Mouse (Mus musculus) CD4-positive, CD25-positive, alpha-beta regulatory T cell, adult 2 months (primary cell): Measurements from ENCODE around the gene Krtap1-5.
A peak's percentile ranks its signal among the peaks of the same experiment; 100 is the strongest.
"Not testable (repeated sequence)": the region's sequence is repeated elsewhere in the genome, so short reads cannot be mapped to it uniquely, and the experiment has no call there.

Experiments
- DNase-seq: peaks from one replicate; pipeline ENCODE4 v3.0.0-alpha.2; 2012; ENCODE audit warnings: low read depth, low spot score

Krtap1-5 gene

DNA sequence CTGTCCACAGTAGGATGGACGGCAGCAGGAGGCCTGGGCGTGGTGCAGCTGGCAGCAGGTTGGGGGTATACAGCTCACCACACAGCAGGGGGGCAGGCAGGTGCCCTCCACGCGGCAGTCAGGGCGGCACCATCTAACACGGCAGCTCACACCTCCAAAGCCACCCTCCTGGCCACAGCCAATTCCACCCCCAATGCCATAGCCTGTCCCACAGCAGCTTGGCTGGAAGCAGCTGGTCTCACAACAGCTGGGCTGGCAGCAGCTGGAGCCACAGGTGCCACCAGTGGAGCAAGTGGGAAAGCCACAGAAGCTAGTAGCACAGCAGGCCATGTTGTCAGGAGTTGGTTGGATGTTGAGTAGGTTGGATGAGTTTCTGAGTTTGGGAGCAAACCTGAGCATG, at the start of gene Krtap1-5:
Gene Krtap1-5 (minus strand): TSS at position 381 of the 400 bp plus-strand sequence.
- DNase-seq: no peak

DNA sequence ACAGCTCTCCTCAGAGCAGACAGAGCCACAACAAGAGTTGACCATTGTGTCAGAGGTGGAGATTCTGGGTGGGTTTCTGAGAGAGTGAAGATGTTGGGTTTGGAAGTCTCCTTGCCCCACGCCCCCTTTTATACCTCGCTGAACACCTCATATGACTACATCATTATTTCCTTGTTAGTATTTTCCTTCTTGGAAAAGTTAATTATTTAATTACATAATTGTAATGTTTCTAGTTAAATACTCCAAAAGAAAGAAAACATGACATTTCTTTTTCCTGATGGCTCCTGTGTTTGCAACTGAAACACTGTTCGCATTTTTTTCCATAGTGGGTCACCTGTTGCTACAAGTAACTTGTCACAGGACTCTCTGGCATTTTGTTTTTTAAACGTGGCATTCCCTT, 47.3 kb upstream of the Krtap1-5 start, which contains the start of gene Krtap4-1:
Gene Krtap4-1 (minus strand): TSS at position 101 of the 400 bp plus-strand sequence.
- DNase-seq: no peak

DNA sequence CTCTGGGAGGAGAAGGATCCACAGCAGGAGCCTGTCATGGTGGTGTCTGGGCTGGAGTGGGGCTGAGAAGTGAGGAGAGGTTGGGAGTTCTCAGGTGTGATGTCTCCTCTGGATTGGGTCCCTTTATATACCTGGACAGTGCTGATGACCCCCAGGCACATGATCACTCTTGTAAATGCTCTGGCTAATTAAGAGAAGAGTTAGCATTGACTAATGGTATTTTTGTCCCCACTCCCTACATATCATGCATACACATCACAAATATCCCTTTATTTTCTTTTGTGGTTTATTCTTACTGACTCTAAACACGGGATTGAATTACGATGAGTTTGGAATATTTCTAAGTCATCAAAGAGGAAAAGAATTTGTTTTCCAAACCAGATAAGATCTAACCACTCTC, 39.5 kb upstream of the Krtap1-5 start, which contains the start of gene Gm11562:
Gene Gm11562 (minus strand): TSS at position 101 of the 400 bp plus-strand sequence.
- DNase-seq: no peak

DNA sequence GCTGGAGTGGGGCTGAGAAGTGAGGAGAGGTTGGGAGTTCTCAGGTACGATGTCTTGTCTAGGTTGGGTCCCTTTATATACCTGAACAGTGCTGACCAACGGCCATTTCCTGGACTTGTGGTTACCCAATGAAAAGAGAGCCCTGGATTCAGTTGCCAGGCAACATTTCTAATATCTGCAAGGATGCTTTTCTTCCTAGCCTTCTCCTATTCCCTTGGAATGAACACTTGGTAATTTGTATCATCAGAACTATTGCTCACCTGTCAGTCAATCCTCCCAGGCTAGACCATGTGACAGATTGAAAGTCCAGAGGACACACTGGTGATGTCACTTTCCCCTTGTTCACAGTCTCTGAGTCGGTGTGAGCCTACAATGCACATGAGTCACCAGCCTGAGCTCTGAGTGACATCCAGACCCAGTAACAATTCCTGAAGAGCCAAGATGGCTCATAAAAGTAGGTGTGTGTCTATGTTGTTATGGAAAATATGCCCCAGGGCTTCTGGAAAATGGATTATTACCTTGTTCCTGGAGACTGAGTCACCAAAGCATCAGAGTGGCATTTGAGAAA, 34.1 kb upstream of the Krtap1-5 start, which contains the start of gene Krtap2-4:
Gene Krtap2-4 (minus strand): TSS at position 51 of the 568 bp plus-strand sequence.
- no peak for DNase-seq

DNA sequence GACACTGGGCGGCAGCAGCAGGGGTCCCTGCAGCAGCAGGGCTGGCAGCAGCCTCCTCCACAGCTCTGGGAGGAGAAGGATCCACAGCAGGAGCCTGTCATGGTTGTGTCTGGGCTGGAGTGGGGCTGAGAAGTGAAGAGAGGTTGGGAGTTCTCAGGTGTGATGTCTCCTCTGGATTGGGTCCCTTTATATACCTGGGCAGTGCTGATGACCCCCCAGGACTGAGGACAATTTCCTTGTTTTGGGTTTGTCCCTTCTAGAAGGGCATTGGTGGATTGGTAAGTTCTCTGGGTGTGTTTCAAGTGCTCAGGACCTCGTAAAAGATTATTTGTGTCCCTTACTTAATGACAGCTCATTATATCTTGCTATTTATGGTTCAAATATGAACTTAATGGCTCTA, 29.3 kb upstream of the Krtap1-5 start, which contains the start of gene Gm11937:
Gene Gm11937 (minus strand): TSS at position 101 of the 400 bp plus-strand sequence.
- DNase-seq: not testable (repeated sequence)

DNA sequence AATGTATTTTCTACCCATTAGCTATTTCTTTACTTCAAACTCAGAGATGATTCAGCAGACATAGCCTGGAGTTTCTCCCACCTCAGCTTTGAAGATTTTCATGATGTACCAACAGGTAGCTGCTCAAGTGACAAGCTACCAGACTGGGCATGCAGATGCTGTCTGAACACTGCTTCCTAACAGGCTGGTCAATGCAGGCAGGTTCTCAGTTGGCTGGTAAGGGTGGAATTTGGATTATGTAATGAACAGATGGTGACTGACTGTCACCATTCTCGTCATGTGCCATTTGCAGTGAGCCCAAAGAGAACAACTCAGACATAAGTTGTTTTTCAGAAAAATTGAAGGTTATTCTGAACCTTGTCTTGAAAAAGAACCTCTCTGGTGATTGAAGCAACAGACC, 28.3 kb upstream of the Krtap1-5 start:
- no peak for DNase-seq

DNA sequence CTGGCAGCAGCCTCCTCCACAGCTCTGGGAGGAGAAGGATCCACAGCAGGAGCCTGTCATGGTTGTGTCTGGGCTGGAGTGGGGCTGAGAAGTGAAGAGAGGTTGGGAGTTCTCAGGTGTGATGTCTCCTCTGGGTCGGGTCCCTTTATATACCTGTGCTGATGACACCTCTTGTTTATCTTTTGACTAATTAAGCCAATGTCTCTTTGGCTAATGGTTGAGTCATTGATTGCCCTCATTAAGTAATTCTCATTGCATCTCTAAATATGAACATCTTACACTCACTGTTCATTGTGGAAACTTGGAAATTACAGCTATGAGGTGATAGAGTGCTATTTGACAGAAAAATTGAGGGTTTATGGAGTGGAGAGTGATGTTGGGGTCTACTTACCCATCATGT, 22.4 kb upstream of the Krtap1-5 start, which contains the start of gene Gm11938:
Gene Gm11938 (minus strand): TSS at position 101 of the 400 bp plus-strand sequence.
- not testable (repeated sequence) for DNase-seq

DNA sequence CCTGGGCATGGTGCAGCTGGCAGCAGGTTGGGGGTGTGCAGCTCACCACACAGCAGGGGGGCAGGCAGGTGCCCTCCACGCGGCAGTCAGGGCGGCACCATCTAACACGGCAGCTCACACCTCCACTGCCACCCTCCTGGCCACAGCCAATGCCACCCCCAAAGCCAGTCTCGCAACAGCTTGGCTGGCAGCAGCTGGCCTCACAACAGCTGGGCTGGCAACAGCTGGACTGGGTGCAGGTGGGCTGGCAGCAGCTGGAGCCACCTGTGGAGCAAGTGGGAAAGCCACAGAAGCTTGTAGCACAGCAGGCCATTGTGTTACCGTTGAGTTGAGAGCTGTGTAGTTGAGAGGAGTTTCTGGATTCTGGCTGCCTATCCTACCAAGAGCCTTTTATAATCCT, 16.9 kb upstream of the Krtap1-5 start, which contains the start of gene Krtap9-3:
Gene Krtap9-3 (minus strand): TSS at position 364 of the 400 bp plus-strand sequence.
- DNase-seq: not testable (repeated sequence)

DNA sequence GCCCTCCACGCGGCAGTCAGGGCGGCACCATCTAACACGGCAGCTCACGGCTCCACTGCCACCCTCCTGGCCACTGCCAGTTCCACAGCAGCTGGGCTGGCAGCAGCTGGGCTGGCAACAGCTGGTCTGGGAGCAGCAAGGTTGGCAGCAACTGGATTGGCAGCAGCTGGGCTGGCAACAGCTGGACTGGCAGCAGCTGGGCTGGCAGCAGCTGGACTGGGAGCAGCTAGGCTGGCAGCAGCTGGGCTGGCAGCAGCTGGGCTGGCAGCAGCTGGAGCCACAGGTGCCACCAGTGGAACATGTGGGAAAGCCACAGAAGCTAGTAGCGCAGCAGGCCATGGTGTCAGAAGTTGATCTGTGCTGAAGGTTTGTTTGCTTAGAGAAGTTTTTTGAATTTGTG, 10.2 kb upstream of the Krtap1-5 start, which contains the start of gene Krtap1-3:
Gene Krtap1-3 (minus strand): TSS at position 359 of the 400 bp plus-strand sequence.
- DNase-seq: no peak

DNA sequence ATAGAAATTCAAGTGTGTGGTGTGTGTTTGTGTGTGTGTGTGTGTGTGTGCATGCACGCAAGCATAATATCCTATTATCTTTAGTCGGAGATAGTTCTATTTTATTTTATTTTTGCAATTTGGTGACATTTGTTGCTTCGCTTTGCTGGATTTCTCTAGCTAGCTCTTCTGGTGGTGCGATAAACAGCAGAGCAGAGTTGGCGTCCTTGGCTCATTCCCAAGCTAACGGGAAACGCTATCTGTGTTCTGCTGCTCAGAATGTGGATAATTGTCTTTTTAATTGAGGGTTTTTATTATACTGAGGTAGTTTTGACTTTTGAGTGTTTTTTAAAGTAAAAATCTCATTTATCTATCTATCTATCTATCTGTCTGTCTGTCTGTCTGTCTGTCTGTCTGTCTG, 4.3 kb upstream of the Krtap1-5 start:
- DNase-seq: no peak

DNA sequence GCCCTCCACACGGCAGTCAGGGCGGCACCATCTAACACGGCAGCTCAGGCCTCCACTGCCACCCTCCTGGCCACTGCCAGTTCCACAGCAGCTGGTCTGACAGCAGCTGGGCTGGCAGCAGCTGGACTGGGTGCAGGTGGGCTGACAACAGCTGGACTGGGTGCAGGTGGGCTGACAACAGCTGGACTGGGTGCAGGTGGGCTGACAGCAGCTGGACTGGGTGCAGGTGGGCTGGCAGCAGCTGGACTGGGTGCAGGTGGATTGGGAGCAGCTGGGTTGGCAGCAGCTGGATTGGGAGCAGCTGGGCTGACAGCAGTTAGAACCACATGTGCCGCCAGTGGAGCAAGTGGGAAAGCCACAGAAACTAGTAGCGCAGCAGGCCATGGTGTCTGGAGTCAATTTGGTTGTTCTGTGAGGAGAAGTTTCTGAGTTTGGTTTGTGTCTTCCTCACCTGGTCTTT, 2.5 kb upstream of the Krtap1-5 start, which contains the start of gene Krtap1-4:
Gene Krtap1-4 (minus strand): TSS at position 410 of the 460 bp plus-strand sequence.
- no peak for DNase-seq

DNA sequence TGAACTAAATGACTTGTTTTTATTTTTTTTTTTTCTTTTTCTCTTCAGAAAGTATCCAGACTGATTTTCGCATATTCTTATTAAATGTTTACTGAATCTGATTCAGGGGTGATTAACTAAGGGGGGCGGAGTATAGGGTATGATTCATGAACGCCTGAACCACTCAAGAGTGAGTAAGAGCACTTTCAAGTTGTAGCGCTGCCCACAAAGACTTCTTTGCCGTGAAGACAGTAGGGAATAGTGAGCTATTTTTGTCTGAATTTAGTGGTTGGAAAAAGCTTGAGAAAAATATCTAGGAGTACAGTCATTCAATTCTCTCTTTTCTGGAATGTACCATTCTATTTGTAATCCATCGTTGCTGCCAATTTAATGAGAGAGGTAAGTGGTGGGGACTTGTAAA, 748 bp upstream of the Krtap1-5 start:
- DNase-seq: no peak

DNA sequence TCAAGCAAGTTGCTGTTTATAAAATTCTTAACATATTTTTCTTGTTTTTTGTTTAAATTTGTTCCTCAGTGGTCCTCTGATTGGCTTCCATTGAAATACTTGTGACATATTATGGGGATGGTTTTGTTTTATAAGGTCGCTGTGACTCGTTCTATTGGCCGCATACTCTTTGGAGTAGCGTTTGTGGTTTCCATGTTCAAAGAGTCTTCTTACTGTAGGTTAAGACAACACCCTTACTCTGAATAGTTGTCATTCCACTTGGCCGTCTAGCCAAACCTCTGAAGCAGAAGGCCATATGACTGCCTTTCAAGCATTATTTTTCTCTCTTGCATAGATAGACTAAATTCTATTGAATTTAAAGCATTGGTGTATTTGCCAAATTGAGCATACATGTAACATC, 235 bp upstream of the Krtap1-5 start:
- DNase-seq: no peak

DNA sequence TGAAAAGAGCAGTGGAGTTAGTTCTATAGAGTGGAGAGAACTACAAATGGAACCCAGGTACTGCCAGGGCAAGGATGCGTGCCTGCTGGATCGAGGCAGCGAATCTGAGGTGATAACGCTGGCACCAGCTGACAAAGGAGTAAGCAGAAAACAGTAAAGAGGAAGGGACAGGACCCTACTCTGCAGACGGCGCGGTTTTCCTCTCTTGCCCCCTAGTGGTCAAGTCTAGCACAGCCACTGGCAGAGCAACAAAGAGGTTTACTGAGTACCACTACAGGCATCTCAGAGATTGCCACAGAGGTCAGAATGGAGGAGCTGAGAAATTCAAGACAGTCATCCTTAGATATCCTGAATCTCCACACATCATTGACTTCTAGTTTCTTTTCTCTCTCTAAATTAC, 6.7 kb downstream of the Krtap1-5 start:
- peak; percentile 62 for DNase-seq

DNA sequence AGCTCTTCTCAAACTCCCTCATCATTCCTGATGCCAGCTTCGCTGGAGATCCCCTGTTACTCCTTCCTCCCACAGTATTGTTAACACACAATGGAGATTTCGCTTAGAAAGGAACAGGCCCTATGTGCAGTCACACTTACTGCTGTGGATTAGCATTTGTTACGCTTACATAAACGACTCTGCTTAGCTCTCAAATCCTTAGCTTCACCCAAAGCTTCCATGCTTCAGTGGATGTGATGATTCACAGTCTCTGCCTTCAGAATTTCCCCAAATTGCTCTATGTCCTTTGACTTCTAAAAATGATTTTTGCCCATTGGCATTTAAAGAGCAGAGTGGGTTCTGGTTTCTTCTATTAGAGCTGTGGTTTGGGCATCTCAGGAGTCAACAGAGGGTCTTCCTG, 7.7 kb downstream of the Krtap1-5 start:
- DNase-seq: no peak

DNA sequence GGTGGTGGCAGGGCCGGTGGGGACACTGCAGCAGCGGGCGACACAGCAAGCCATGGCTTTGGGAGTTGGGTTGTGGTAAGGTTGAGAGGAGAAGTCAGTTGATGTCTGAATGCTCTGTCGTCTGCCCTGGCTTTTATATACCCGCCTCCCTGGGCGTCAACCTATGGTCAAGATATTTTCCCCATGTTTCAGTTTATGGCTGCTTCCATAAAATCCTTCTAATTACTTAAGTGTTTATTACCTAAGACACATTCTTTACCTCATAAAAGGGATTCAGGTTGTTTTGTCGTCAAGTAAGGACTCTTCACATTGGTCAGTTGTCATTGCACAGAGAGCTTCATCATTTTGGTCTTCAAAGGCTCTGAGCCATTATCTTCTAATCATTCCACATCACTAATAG, 14.3 kb downstream of the Krtap1-5 start, which contains the start of gene Krtap3-1:
Gene Krtap3-1 (minus strand): TSS at position 101 of the 400 bp plus-strand sequence.
- no peak for DNase-seq

DNA sequence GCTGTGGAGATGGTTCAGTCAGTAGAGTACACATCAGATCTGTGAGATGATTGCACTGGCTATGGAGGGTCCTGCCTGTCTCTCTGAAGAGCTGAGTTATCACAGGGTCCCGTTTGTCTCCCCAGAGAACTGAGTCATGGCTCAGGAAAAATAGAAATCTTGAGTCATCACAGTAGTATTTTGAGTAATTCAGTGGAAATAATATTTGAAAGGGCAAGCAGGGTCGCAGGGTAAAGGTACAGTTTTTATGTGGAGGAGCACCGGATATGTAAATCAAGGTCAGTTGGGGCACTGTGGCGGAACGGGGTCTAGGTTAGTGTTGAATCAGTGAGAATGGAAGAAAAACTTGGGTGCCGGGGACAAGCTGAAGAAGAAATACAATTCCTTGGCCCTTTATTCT, 18.2 kb downstream of the Krtap1-5 start:
- no peak for DNase-seq

DNA sequence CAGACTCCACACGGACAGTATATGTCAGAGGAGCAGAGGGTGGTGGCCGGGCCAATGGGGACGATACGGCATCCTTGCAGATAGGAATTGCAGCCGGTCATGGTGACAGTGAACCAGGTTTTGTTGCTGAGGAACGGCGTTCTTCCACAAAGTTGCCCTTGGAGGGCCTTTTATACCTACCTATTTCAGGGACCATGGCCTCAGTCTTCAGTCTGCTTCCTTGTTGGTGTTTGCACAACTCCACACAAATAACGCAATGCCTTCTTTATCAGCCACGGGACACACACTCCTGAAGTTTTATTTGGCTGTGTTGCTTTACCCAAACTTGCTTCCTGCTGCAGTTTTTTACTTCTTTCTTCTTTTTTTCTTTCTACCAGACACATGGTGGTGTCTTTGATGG, 21.4 kb downstream of the Krtap1-5 start, which contains the start of gene Gm11939:
Gene Gm11939 (minus strand): TSS at position 101 of the 400 bp plus-strand sequence.
- DNase-seq: no peak

DNA sequence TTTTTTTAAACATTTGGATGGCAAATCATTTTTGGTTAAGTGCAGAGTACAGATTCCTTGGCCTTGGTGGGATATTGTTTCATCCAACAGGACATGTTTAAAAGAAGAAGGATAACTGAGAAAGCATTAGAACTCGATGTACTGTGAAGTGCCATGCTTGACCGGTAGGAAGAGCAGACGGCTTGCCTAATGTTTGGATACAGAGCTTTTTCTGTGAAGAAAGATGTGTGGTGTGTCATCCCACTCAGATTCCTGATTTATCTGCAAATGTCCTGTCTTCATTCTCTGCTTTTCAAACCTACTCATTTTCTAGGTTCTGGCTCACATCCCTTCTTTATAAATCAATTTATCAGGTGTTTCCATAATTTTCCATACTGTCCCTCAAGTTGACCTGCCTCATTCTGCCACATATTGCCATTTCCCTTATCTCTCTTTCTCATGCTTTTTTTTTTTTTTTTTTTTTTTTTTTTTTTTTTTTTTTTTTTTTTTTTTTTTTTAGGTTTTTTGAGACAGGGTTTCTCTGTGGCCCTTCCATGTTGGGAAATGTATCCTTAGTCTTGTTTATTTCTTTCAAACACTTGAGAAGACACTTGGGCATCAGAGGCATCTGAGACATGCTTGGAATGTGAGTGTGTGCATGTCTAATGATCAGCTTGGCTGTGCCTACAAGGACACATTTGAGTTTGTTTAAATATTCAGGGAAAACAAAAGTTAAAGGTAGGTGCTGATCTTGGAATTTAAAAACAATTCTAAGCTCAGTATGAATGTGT, 22.7 kb downstream of the Krtap1-5 start:
- DNase-seq: no peak

DNA sequence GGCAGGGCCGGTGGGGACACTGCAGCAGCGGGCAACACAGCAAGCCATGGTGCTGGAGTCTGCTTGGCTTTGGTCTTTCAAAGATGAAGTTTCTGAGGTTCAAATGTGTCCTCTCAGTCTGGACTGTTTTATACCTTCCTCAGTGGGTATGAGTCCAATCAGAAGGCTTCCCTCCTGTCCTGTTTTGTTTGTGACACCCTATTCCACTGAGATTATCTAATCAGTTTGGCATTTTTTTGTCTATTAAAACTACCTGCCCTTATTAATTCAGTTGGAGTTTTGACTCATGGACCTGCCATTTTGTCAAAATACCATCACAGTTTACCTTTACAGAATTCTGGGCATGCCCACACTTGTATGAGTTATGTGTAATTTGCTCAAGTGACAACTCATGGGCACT, 24.1 kb downstream of the Krtap1-5 start, which contains the start of gene Krtap3-2:
Gene Krtap3-2 (minus strand): TSS at position 101 of the 400 bp plus-strand sequence.
- no peak for DNase-seq

DNA sequence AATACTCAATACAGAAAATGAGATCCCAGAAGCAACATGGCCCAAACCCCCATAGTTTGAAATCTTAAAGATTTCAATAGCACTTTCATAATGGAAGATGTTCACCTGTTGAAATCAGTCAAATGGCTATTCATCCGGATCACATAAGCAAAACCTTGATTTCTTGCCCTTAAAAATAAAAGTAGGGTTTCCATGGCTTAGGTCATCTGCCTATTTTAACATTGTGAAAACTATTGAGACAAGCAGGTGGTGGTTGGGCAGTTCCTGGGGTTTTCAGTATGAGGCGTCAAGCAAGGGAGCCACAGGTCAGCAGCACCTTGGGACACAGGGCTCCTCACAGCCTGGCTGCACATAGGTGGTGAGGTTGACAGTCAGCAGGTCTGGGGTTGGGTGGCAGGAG, 24.6 kb downstream of the Krtap1-5 start:
- DNase-seq: no peak

DNA sequence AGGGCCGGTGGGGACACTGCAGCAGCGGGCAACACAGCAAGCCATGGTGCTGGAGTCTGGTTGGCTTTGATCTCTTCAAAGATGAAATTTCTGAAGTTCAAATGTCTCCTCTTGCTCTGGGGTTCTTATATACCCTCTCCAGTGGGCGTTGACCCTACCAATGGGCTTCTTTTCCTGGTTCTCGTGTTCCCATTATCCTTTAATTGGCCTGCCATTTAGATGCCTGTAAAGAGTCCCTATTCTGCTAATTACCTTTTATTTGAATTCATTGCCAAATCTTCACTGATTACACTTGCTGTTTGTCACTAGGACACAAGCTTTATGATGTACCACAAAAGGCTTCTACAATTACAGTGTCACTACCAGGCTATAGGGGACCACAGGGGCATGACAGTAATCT, 30.1 kb downstream of the Krtap1-5 start, which contains the start of gene Krtap3-3:
Gene Krtap3-3 (minus strand): TSS at position 101 of the 400 bp plus-strand sequence.
- no peak for DNase-seq
